Mouse (Mus musculus) cerebellum, adult (tissue): ENCODE measurements around the gene Ift88.

Source experiments
- ATAC-seq: cut with Nextera tagmentation; 2 replicates; pipeline ENCODE4 v1.9.2; 2017; ENCODE audit warnings: mild to moderate bottlenecking, moderate library complexity, mixed read lengths; ENCODE audit not compliant: insufficient number of reproducible peaks, low FRiP score, low TSS enrichment

Ift88 gene

GRCm38 (mm10) chr14:57423432-57424211 lies at the start of gene Ift88:
Gene Ift88, plus strand, starts transcription at chr14:57424062.
- ATAC-seq: peak; percentile 99

GRCm38 (mm10) chr14:57375205-57375604 lies 48.7 kb upstream of the Ift88 start:
- ATAC-seq: no peak

- no peak for ATAC-seq
Measured at GRCm38 (mm10) chr14:57376016-57376415, 47.8 kb upstream of the Ift88 start.

- ATAC-seq: no peak
Measured at GRCm38 (mm10) chr14:57376956-57377355, 46.9 kb upstream of the Ift88 start.

GRCm38 (mm10) chr14:57377531-57377930 lies 46.3 kb upstream of the Ift88 start:
- ATAC-seq: no peak

- ATAC-seq: no peak
Measured at GRCm38 (mm10) chr14:57385667-57386066, 38.2 kb upstream of the Ift88 start.

GRCm38 (mm10) chr14:57386758-57387561 lies 36.9 kb upstream of the Ift88 start:
- no peak for ATAC-seq

- no peak for ATAC-seq
Measured at GRCm38 (mm10) chr14:57391621-57392020, 32.2 kb upstream of the Ift88 start.

- no peak for ATAC-seq
Measured at GRCm38 (mm10) chr14:57392278-57392677, 31.6 kb upstream of the Ift88 start.

- no peak for ATAC-seq
Measured at GRCm38 (mm10) chr14:57395470-57395869, 28.4 kb upstream of the Ift88 start.

- ATAC-seq: no peak
Measured at GRCm38 (mm10) chr14:57397221-57397620, 26.6 kb upstream of the Ift88 start.

GRCm38 (mm10) chr14:57398065-57398757 lies 25.7 kb upstream of the Ift88 start, which contains the start of gene Cryl1:
Gene Cryl1, minus strand, starts transcription at chr14:57398529.
- ATAC-seq: peak; percentile 99

GRCm38 (mm10) chr14:57398813-57399427 lies 24.9 kb upstream of the Ift88 start:
- peak; percentile 39; the same call in 1 of the 2 replicates for ATAC-seq

- no peak for ATAC-seq
Measured at GRCm38 (mm10) chr14:57402815-57403214, 21.0 kb upstream of the Ift88 start.

- ATAC-seq: no peak
Measured at GRCm38 (mm10) chr14:57407039-57407987, 16.5 kb upstream of the Ift88 start.

GRCm38 (mm10) chr14:57408100-57408499 lies 15.8 kb upstream of the Ift88 start:
- no peak for ATAC-seq

- ATAC-seq: no peak
Measured at GRCm38 (mm10) chr14:57409106-57409505, 14.8 kb upstream of the Ift88 start.

GRCm38 (mm10) chr14:57412166-57412565 lies 11.7 kb upstream of the Ift88 start:
- no peak for ATAC-seq

- no peak for ATAC-seq
Measured at GRCm38 (mm10) chr14:57417187-57417586, 6.7 kb upstream of the Ift88 start.
